Comparison of ENCODE assay signal across 23 mouse cellular contexts in the genomic region with DNA sequence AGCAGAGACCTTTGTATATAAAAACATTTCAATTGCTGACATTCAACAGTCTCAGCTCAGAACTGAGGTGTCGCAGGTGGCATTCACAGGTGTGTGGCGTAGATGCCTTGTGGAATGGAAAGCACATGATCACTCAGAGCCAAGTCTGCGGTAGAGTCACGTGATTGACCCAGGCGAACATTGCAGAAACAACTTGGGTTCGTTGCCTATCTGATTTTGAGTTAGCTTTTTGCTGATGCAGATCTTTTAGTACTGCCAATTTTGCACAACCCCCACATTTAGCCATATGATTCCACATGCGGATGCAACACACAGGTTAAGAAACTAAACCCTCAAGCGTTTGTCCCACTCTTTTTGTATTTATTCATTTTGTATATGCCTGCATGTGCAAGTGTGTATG.
DNase-seq lines count a peak whose midpoint lies in the region; ATAC-seq lines count a peak whose summit lies in the region.
"Had no signal": no experiment of that assay in that cellular context is flagged by ENCODE, and none has a peak within 500 bp of the region (broad histone marks: within the 10 kb centered on the region; RNA-seq: fewer than 3 reads in every experiment).

No protein-coding gene starts in this region.

- DNase-seq in CD4-positive, CD25-positive, alpha-beta regulatory T cell, adult 2 months (ENCODE audit: low read depth, low spot score), result peak; percentile 30
- peak; percentile 10 for DNase-seq in thymus, postnatal 0 days (ENCODE audit: low spot score)
- DNase-seq in thymus, postnatal 4 days, result no peak
- peak; percentile 12 for DNase-seq in CD4-positive helper T cell, adult 2 months (ENCODE audit: low read depth, low spot score)
- DNase-seq in lung, adult 18-20 months, result no peak
- DNase-seq: adrenal gland, adult 8-10 months; adrenal gland, postnatal 25 days; cerebellum, adult 11-12 months; cerebellum, adult 8-10 months; cerebellum, postnatal 10 days; cerebellum, postnatal 36 days; embryo, embryonic 11 days; gastrocnemius, postnatal 10 days; gastrocnemius, postnatal 36 days; heart, adult 2 months; heart, postnatal 14 days; heart, postnatal 4 days had no signal

- ATAC-seq in CD4-positive, CD25-positive, alpha-beta regulatory T cell, adult 4 months, result no peak
- ATAC-seq: activated CD4-positive, CD25-positive, alpha-beta regulatory T cell, adult 4 months; forebrain, embryonic 13.5 days; forebrain, embryonic 16.5 days; hindbrain, postnatal 0 days; inflammation-experienced regulatory T-cells, adult 6 months had no signal

Comparison
In these comparisons a context has a peak if more than half of its experiments do, and no peak if none do; other contexts are left out.
1. DNase-seq: peak in CD4-positive, CD25-positive, alpha-beta regulatory T cell, adult 2 months (single experiment), thymus, postnatal 0 days (single experiment) and CD4-positive helper T cell, adult 2 months (single experiment); none in thymus, postnatal 4 days (single experiment) and lung, adult 18-20 months (0 of 2).